Mouse (Mus musculus) adrenal gland (tissue): ENCODE results near the gene Pim1.

Experiments used
- intact Hi-C: fragments of 180-260 bp; cut with DNase I; formaldehyde crosslinking; loops from one replicate; pipeline ENCODE4 v1.15.1; 2025

The Pim1 gene

GRCm38 (mm10) chr17:29464519-29465140 is 25.9 kb upstream of the Pim1 start:
- intact Hi-C loops = no loop called here

DNA sequence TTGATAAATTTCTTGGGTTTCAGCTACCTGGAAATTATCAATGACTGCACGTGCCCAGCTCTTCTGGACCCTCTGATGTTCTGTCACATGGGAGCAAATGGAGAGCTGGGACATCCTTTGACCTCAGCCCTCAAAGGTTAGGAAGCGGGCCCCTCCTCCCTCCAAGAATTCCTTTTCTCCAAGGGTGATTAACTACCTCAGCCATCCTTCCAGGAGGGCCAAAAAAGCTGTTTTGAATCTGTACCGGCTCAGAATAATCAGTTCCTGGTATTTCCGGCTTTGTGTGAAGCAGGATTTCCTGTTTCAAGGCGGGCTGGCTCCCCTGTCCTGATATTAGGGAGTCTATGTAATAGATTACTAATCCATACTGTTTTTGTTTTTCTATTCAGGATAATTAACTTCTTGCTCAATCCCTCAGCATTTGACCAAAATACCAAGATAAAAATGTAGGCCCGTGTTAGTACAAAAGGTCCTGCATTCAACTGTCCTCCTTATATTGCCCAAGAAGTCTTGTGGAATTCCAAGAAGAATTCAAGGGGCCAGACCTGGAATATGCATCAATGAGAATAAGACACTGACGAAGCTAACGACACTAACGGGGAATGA is 25.0 kb upstream of the Pim1 start:
- intact Hi-C loops = no loop called here

- intact Hi-C loops = no loop called here
These were observed 23.5 kb upstream of the Pim1 start for GRCm38 (mm10) chr17:29467030-29467429.

- intact Hi-C loops = no loop called here
These were observed 17.1 kb upstream of the Pim1 start for GRCm38 (mm10) chr17:29473466-29473865.

GRCm38 (mm10) chr17:29474036-29474435 is 16.5 kb upstream of the Pim1 start:
- intact Hi-C loops = no loop called here

- intact Hi-C loops = no loop called here
These were observed 15.4 kb upstream of the Pim1 start for GRCm38 (mm10) chr17:29475142-29475541.

DNA sequence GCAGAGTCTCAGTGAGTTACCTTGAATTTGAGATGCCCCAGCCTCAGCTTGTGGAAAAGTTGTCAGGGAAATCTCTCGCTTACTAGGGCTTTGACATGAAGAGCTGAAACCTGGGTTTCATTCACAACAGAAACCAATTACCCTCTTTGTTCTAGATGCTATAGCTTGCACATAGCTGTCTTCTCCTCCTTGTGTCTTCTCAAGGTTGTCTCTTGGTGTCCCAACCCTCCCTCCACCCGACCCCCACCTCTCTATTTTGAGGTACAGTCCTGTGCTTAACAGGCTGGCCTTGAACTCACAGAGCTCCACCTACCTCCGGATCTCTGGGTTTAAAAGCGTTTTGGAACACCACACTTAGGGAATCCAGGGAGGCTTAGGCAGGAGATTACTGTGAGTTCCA is 14.1 kb upstream of the Pim1 start:
- intact Hi-C loops = no loop called here

GRCm38 (mm10) chr17:29477357-29477756 is 13.2 kb upstream of the Pim1 start:
- intact Hi-C loops = no loop called here

DNA sequence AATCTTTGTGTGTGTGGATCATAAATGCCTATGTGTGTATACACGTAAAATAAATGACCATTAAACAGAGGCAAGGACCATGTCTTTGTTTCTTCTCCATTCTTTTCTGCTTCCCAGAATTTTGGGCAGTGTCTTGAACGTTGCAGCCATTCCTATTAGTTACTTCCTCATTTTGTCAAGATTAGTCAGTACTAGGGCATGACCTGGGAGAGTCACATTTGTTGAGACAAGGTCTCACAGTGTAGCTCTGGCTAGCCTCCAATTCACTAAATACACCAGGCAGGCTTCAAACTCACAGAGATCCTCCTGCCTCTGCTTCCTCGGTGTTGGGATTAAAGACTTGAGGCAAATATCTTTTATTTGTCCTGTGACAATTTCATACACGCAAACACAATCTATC is 12.3 kb upstream of the Pim1 start:
- intact Hi-C loops = no loop called here

DNA sequence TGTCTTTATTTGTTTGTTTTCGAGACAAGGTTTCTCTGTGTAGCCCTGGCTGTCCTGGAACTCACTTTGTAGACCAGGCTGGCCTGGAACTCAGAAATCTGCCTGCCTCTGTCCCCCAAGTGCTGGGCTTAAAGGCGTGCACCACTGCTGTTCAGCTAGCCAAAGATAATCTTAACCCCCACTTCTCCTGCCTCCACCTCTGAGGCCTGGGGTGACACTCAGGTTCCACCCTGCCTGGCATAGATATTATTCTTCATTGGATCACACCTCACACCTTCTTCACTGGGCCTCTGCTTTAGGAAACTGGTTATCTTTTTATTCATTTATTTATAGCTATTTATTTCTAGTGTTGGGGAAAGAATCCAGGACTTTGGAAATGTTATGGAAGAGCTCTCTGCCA is 10.3 kb upstream of the Pim1 start:
- intact Hi-C loops = no loop called here

GRCm38 (mm10) chr17:29482632-29483031 is 7.9 kb upstream of the Pim1 start:
- intact Hi-C loops = no loop called here

- intact Hi-C loops = no loop called here
These were observed 7.3 kb upstream of the Pim1 start for GRCm38 (mm10) chr17:29483282-29483681.

- intact Hi-C loops = no loop called here
These were observed 6.1 kb upstream of the Pim1 start for GRCm38 (mm10) chr17:29484431-29484830.

GRCm38 (mm10) chr17:29485336-29486233 is 5.0 kb upstream of the Pim1 start:
- intact Hi-C loops = no loop called here

DNA sequence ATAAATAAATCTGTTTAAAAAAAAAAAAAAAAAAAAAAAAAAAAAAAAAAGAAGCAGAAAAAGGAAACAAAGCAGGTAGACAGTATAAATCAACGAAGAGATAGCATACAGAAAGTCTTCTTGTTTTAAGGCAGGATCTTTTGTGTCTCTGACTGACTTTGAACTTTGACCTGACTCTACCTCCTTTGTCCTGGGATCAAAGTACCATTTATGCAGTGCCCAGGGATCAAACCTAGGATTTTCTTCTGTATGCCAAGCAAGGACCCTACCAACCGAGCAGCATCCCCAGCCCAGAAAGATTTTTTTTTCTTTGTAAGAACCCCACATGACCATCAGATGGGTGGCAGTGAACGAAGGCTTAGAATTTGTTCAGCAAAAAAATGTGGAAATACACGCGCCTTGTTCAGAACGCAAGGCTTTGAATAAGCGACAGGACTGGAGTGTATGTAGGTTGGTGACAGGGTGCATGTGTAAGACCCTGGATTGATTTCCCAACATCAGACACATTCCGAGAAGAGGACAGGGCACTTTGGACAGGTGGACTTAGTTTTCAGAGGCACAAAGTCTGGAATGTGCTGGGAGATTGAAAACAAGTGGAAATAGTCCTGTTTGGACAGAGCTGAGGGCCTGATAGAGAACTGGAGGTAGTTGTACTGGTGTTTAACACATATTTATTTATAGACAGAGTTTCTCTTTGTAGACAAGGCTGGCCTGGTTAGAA is 2.1 kb upstream of the Pim1 start:
- intact Hi-C loops = no loop called here

DNA sequence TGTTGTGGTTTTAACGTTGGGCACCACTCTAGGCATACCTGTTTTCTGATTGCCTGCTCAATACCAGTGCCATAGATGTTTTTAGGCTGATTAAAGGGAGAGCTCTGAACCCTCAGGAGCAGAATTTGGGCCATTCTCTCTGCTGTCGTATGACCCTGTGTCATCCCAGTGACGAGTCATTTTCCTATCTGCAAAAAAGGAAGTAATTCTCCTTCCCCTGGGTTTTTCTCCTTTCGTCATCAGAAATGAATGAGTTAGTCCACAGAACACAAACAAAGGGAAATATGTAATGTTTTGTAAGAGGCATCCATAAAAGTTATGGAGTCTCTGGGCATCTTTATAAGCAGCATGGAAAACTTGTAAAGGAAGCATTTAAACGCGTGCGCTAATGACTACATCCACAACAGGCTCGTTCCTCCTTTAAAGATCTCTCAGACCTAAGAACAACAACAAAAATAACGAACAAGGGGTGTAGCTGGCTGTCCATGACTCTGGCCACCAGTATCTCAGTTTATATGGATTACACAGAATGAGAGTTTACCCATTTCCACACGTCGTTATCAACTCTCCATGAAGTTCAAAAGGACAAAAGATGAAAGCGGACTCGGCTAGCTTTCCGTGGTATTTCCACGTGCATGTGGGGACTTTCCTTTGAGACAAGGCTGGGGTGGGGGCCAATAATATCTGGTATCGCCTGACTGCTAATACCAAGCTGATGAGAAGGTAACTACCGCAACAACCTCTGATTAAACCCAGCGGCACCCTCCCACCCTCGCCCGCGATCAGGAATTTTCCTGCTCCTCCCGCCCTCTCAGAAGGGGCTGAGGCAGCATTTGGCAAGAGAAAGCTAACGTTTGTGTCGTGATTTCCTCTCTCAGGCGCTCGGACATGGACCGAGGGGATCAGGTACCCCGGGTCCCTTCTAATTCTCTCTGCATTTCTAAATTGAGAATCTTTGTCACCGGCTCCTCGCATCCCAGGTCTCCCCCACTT is 1.3 kb upstream of the Pim1 start:
- intact Hi-C loops = no loop called here

GRCm38 (mm10) chr17:29489971-29490712 is 411 bp upstream of the Pim1 start:
- intact Hi-C loops = loop anchor here (2.0 to 5.0 kb wide), 3 partner anchors 33 to 108 kb away; no protein-coding TSS in a partner anchor

GRCm38 (mm10) chr17:29491591-29492268 is 1.2 kb downstream of the Pim1 start:
- intact Hi-C loops = loop anchor here (1.0 to 5.0 kb wide), 4 partner anchors 34 to 109 kb away; no protein-coding TSS in a partner anchor
